Mouse (Mus musculus) regulatory T cell (primary cell): ENCODE results near the gene Nr1i3.

Source experiments
- in situ Hi-C: fragments of 300-600 bp; cut with MboI, MseI; formaldehyde crosslinking; loops from one replicate; pipeline ENCODE4 v1.15.1; 2025; ENCODE audit warnings: high pct_unique_total_duplicates

Nr1i3 gene

GRCm38 (mm10) chr1:171250680-171251593 lies 37.2 kb downstream of the Nr1i3 start, which contains the start of gene Ndufs2:
Gene Ndufs2 (minus strand): TSS chr1:171251388.
- in situ Hi-C loops: no loop called here

GRCm38 (mm10) chr1:171251594-171252324 lies 38.0 kb downstream of the Nr1i3 start:
- in situ Hi-C loops: no loop called here

- in situ Hi-C loops: no loop called here
These were observed 38.6 kb downstream of the Nr1i3 start for GRCm38 (mm10) chr1:171252415-171252814.

- in situ Hi-C loops: no loop called here
These were observed 42.5 kb downstream of the Nr1i3 start for GRCm38 (mm10) chr1:171256095-171256818.

- in situ Hi-C loops: no loop called here
These were observed 43.3 kb downstream of the Nr1i3 start for GRCm38 (mm10) chr1:171256937-171257548.

- in situ Hi-C loops: no loop called here
These were observed 44.0 kb downstream of the Nr1i3 start for GRCm38 (mm10) chr1:171257781-171258180.

GRCm38 (mm10) chr1:171258921-171259320 lies 45.2 kb downstream of the Nr1i3 start:
- in situ Hi-C loops: no loop called here

- in situ Hi-C loops: loop anchor here (10.0 kb wide), 1 partner anchor 146 kb away; the partner anchor contains the start of gene Cfap126
These were observed 46.5 kb downstream of the Nr1i3 start for GRCm38 (mm10) chr1:171260316-171260715.

- in situ Hi-C loops: loop anchor here (10.0 kb wide), 1 partner anchor 148 kb away; the partner anchor contains the start of gene Cfap126
These were observed 48.9 kb downstream of the Nr1i3 start for GRCm38 (mm10) chr1:171262594-171263130.

GRCm38 (mm10) chr1:171263185-171263611 lies 49.4 kb downstream of the Nr1i3 start:
- in situ Hi-C loops: loop anchor here (10.0 kb wide), 1 partner anchor 148 kb away; the partner anchor contains the start of gene Cfap126

- in situ Hi-C loops: loop anchor here (10.0 kb wide), 1 partner anchor 149 kb away; the partner anchor contains the start of gene Cfap126
These were observed 50.1 kb downstream of the Nr1i3 start for GRCm38 (mm10) chr1:171263666-171264461.

GRCm38 (mm10) chr1:171265971-171266744 lies 52.4 kb downstream of the Nr1i3 start:
- in situ Hi-C loops: loop anchor here (10.0 kb wide), 1 partner anchor 151 kb away; the partner anchor contains the start of gene Cfap126

- in situ Hi-C loops: loop anchor here (10.0 kb wide), 1 partner anchor 154 kb away; the partner anchor contains the start of gene Cfap126
These were observed 54.6 kb downstream of the Nr1i3 start for GRCm38 (mm10) chr1:171268341-171268740.

- in situ Hi-C loops: loop anchor here (10.0 kb wide), 1 partner anchor 155 kb away; the partner anchor contains the start of gene Cfap126
These were observed 56.2 kb downstream of the Nr1i3 start, which contains the start of gene B4galt3 for GRCm38 (mm10) chr1:171269848-171270572. Gene B4galt3 (plus strand): TSS chr1:171270328.
